Mouse (Mus musculus) liver, embryonic 15.5 days (tissue): ENCODE measurements around the gene 2010111I01Rik. TPM values are rescaled to one million over a fixed set of nuclear protein-coding genes. Genes with fewer than 3 reads are reported as not detected.

Source experiments
- ATAC-seq: fragments of 200-750 bp; cut with Nextera tagmentation; 2 replicates; pipeline ENCODE4 v1.8.0; 2017; ENCODE audit warnings: moderate number of reproducible peaks, mild to moderate bottlenecking, moderate library complexity; ENCODE audit not compliant: insufficient read depth
- H3K27ac ChIP-seq: fragments of 300-500 bp; sonication (generic); replicated peaks from 2 replicates; pipeline ENCODE4 v1.5.1; 2015; ENCODE audit warnings: mild to moderate bottlenecking, inconsistent platforms
- H3K27me3 ChIP-seq: fragments of 300-500 bp; sonication (generic); 2 replicates; pipeline ENCODE4 v1.6.1; 2015; ENCODE audit warnings: mild to moderate bottlenecking, inconsistent platforms
- H3K36me3 ChIP-seq: fragments of 300-500 bp; sonication (generic); replicated peaks from 2 replicates; pipeline ENCODE4 v1.6.1; 2015; ENCODE audit warnings: moderate library complexity, mild to moderate bottlenecking, inconsistent platforms
- H3K4me1 ChIP-seq: fragments of 300-500 bp; sonication (generic); replicated peaks from 2 replicates; pipeline ENCODE4 v1.6.1; 2015; ENCODE audit warnings: inconsistent platforms
- H3K4me2 ChIP-seq: fragments of 300-500 bp; sonication (generic); 2 replicates; pipeline ENCODE4 v1.6.1; 2015; ENCODE audit warnings: moderate library complexity, mild to moderate bottlenecking, inconsistent platforms
- H3K4me3 ChIP-seq: fragments of 300-500 bp; sonication (generic); replicated peaks from 2 replicates; pipeline ENCODE4 v1.5.1; 2015; ENCODE audit warnings: mild to moderate bottlenecking, inconsistent platforms
- H3K9ac ChIP-seq: fragments of 300-500 bp; sonication (generic); 2 replicates; pipeline ENCODE4 v1.6.1; 2015; ENCODE audit warnings: moderate library complexity, mild to moderate bottlenecking, inconsistent platforms
- H3K9me3 ChIP-seq: fragments of 300-500 bp; sonication (generic); replicated peaks from 2 replicates; pipeline ENCODE4 v1.6.1; 2016; ENCODE audit warnings: inconsistent platforms
- WGBS: fragments of 180-500 bp; shearing (Covaris S2); methylation state at CpG from one replicate; pipeline ENCODE4 v1.1.7; 2015; ENCODE audit warnings: mixed read lengths; ENCODE audit not compliant: insufficient replicate concordance; 5-methylcytosine and 5-hydroxymethylcytosine counted together
- polyA plus RNA-seq: library from polyadenylated mRNA; unstranded; fragments of >200 nt; fragmentation: Nextera tagmentation; extraction: Ambion mirVana; gene quantifications from 2 replicates; pipeline ENCODE4 v1.2.1, GENCODE M21; 2015

2010111I01Rik gene
- polyA plus RNA-seq, 1 experiment from 2014 or later = 14.6 TPM

- Histone ChIP-seq H3K9me3 (no peaks in the 10 kb centered on the region), H3K36me3 (no peaks in the 10 kb centered on the region), H3K4me3 (peak overlapping the region; percentile 2; the same call in 1 of the 2 replicates), H3K9ac (no peak overlapping the region), H3K4me1 (peaks cover 26% of the 10 kb centered on the region), H3K4me2 (peak overlapping the region; percentile 56), H3K27me3 (peaks cover 18% of the 10 kb centered on the region), H3K27ac (0 out of 2 replicates have a peak overlapping the region, but pooled peaks have one; percentile 42)
- ATAC-seq = peak; percentile 94
- WGBS = 15% methylated on average over 3 of the region's 3 CpGs
Measured at GRCm38 (mm10) chr13:62939371-62939770, 25.3 kb upstream of the 2010111I01Rik start.

- 0 out of 2 replicates have a peak overlapping the region, but pooled peaks have one; percentile 2 for H3K4me3 ChIP-seq
- peak overlapping the region; percentile 56 for H3K4me2 ChIP-seq
- WGBS = 26% methylated on average over 4 of the region's 4 CpGs
- no peaks in the 10 kb centered on the region for H3K9me3 ChIP-seq
- H3K27ac ChIP-seq = 0 out of 2 replicates have a peak overlapping the region, but pooled peaks have one; percentile 53
- H3K9ac ChIP-seq = no peak overlapping the region
- H3K27me3 ChIP-seq = peaks cover 16% of the 10 kb centered on the region
- peaks cover 30% of the 10 kb centered on the region for H3K4me1 ChIP-seq
- no peaks in the 10 kb centered on the region for H3K36me3 ChIP-seq
- ATAC-seq = peak; percentile 92
Measured at GRCm38 (mm10) chr13:62939797-62940196, 24.9 kb upstream of the 2010111I01Rik start.

- no peaks in the 10 kb centered on the region for H3K36me3 ChIP-seq
- 71% methylated on average over 4 of the region's 4 CpGs for WGBS
- no peak overlapping the region for H3K9ac ChIP-seq
- H3K9me3 ChIP-seq = no peaks in the 10 kb centered on the region
- no peak for ATAC-seq
- no peak overlapping the region for H3K4me3 ChIP-seq
- H3K27ac ChIP-seq = no peak overlapping the region
- peaks cover 35% of the 10 kb centered on the region for H3K4me1 ChIP-seq
- H3K27me3 ChIP-seq = peaks cover 13% of the 10 kb centered on the region
- H3K4me2 ChIP-seq = no peak overlapping the region
Measured at GRCm38 (mm10) chr13:62940721-62941120, 24.0 kb upstream of the 2010111I01Rik start.

- Histone ChIP-seq H3K4me2 (no peak overlapping the region), H3K36me3 (no peaks in the 10 kb centered on the region), H3K4me1 (peaks cover 35% of the 10 kb centered on the region), H3K27ac (no peak overlapping the region), H3K9ac (no peak overlapping the region), H3K27me3 (peaks cover 13% of the 10 kb centered on the region), H3K4me3 (no peak overlapping the region), H3K9me3 (no peaks in the 10 kb centered on the region)
- 74% methylated on average over 17 of the region's 17 CpGs for WGBS
- ATAC-seq = no peak
Measured at GRCm38 (mm10) chr13:62941341-62942005, 23.2 kb upstream of the 2010111I01Rik start.

- Histone ChIP-seq H3K4me3 (no peak overlapping the region), H3K4me2 (no peak overlapping the region), H3K36me3 (no peaks in the 10 kb centered on the region), H3K4me1 (peaks cover 32% of the 10 kb centered on the region), H3K9ac (no peak overlapping the region), H3K9me3 (no peaks in the 10 kb centered on the region), H3K27ac (no peak overlapping the region), H3K27me3 (peaks cover 2% of the 10 kb centered on the region; the same call in 1 of the 2 replicates)
- WGBS = 43% methylated on average over 7 of the region's 7 CpGs
- no peak for ATAC-seq
Measured at GRCm38 (mm10) chr13:62943274-62943830, 21.3 kb upstream of the 2010111I01Rik start.

- Histone ChIP-seq H3K4me1 (peaks cover 25% of the 10 kb centered on the region), H3K9me3 (no peaks in the 10 kb centered on the region), H3K4me3 (no peak overlapping the region), H3K36me3 (no peaks in the 10 kb centered on the region), H3K4me2 (no peak overlapping the region), H3K27me3 (no peaks in the 10 kb centered on the region), H3K27ac (no peak overlapping the region), H3K9ac (no peak overlapping the region)
- ATAC-seq = no peak
- 63% methylated on average over 6 of the region's 6 CpGs for WGBS
Measured at GRCm38 (mm10) chr13:62944109-62944508, 20.6 kb upstream of the 2010111I01Rik start.

GRCm38 (mm10) chr13:62949560-62950188, 15.0 kb upstream of the 2010111I01Rik start:
- WGBS = 50% methylated on average over 4 of the region's 4 CpGs
- Histone ChIP-seq H3K4me3 (no peak overlapping the region), H3K4me2 (no peak overlapping the region), H3K9me3 (no peaks in the 10 kb centered on the region), H3K36me3 (no peaks in the 10 kb centered on the region), H3K9ac (no peak overlapping the region), H3K27me3 (no peaks in the 10 kb centered on the region), H3K27ac (no peak overlapping the region), H3K4me1 (peaks cover 16% of the 10 kb centered on the region)
- no peak for ATAC-seq

GRCm38 (mm10) chr13:62951606-62952005, 13.1 kb upstream of the 2010111I01Rik start:
- H3K4me3 ChIP-seq = no peak overlapping the region
- WGBS = 26% methylated on average over 1 of the region's 1 CpGs
- H3K27ac ChIP-seq = no peak overlapping the region
- H3K36me3 ChIP-seq = no peaks in the 10 kb centered on the region
- no peaks in the 10 kb centered on the region for H3K27me3 ChIP-seq
- H3K9ac ChIP-seq = no peak overlapping the region
- H3K4me2 ChIP-seq = no peak overlapping the region
- ATAC-seq = 0 out of 2 replicates have a peak, but pooled peaks have one; percentile 31
- H3K9me3 ChIP-seq = no peaks in the 10 kb centered on the region
- peaks cover 10% of the 10 kb centered on the region; the same call in 1 of the 2 replicates for H3K4me1 ChIP-seq

- Histone ChIP-seq H3K36me3 (no peaks in the 10 kb centered on the region), H3K4me1 (peaks cover 10% of the 10 kb centered on the region; the same call in 1 of the 2 replicates), H3K9ac (no peak overlapping the region), H3K4me2 (no peak overlapping the region), H3K4me3 (no peak overlapping the region), H3K27ac (no peak overlapping the region), H3K27me3 (no peaks in the 10 kb centered on the region), H3K9me3 (no peaks in the 10 kb centered on the region)
- no peak; the same call in 1 of the 2 replicates for ATAC-seq
- WGBS = 46% methylated on average over 3 of the region's 3 CpGs
Measured at GRCm38 (mm10) chr13:62952047-62952446, 12.6 kb upstream of the 2010111I01Rik start.

- peaks cover 10% of the 10 kb centered on the region; the same call in 1 of the 2 replicates for H3K4me1 ChIP-seq
- H3K4me2 ChIP-seq = no peak overlapping the region
- no peaks in the 10 kb centered on the region for H3K9me3 ChIP-seq
- peak overlapping the region; percentile 15; the same call in 1 of the 2 replicates for H3K27ac ChIP-seq
- no peak overlapping the region for H3K4me3 ChIP-seq
- 27% methylated on average over 3 of the region's 3 CpGs for WGBS
- no peaks in the 10 kb centered on the region for H3K36me3 ChIP-seq
- H3K27me3 ChIP-seq = no peaks in the 10 kb centered on the region
- H3K9ac ChIP-seq = no peak overlapping the region
- no peak for ATAC-seq
Measured at GRCm38 (mm10) chr13:62952624-62953023, 12.1 kb upstream of the 2010111I01Rik start.

GRCm38 (mm10) chr13:62955997-62956396, 8.7 kb upstream of the 2010111I01Rik start:
- peaks cover 10% of the 10 kb centered on the region; the same call in 1 of the 2 replicates for H3K4me1 ChIP-seq
- WGBS = 61% methylated on average over 6 of the region's 6 CpGs
- H3K9me3 ChIP-seq = no peaks in the 10 kb centered on the region
- H3K9ac ChIP-seq = no peak overlapping the region
- no peak overlapping the region for H3K4me3 ChIP-seq
- H3K27ac ChIP-seq = no peak overlapping the region
- no peak for ATAC-seq
- H3K4me2 ChIP-seq = no peak overlapping the region
- no peaks in the 10 kb centered on the region for H3K36me3 ChIP-seq
- no peaks in the 10 kb centered on the region for H3K27me3 ChIP-seq
